Mouse (Mus musculus) layer of hippocampus, postnatal 14 days (tissue): ENCODE measurements around the gene E130218I03Rik. TPM values are rescaled to one million over a fixed set of nuclear protein-coding genes. Genes with fewer than 3 reads are reported as not detected.

ENCODE experiments used
- DNase-seq, 2 experiments: peaks; one replicate each; pipeline ENCODE4 v3.0.0; 2021 to 2022; ENCODE audit warnings: low spot score in 2 of 2, mixed read lengths in 1 of 2
- long read RNA-seq, 2 experiments: library from polyadenylated mRNA; stranded (forward); transcript quantifications; one replicate each; pipeline ENCODE4 v2.0.0; 2021
- total RNA-seq, 2 experiments: library from RNA; stranded (reverse); gene quantifications; 2 replicates each; pipeline ENCODE4 v1.2.3; 2021

The E130218I03Rik gene
- not detected for total RNA-seq
- long read RNA-seq, experiment 1, result 0 reads
- long read RNA-seq, experiment 2, result 0 reads

DNA sequence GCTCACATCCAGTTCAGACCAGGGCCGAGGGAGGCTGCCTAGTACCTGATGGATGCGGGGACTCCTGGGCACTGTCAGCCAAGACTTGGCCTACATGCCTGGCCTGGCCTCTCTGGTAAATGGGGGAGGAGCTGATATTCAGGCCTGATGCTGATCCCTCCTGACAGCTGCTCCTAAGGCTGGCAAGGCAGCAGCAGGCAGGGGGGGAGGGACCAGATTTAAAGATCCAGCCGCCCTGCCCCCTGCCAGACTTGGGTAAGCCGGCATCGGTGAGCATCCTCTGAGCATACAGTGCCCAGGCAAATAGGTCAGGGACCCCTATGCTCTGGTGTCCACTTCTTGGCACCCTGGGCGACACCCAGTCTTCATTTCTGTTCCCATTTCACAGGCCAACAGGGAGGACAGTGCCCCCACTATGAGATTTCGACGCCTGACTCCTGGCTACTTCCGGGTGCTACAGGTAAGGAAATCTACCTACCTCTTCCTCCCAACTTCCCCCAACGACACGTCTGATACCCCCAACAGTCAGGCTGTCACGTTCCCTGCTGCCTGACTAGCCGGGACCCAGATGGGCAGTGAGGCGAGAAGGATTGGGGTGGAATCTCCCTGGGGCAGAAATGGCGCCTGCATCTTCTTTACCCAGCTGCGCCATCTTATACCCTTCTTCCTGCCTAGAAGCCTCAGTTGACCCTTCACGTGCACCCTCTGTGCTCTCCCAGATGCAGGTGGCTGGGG lies at the start of gene E130218I03Rik:
Gene E130218I03Rik (plus strand): TSS at position 147 of the 735 bp plus-strand sequence.
- no peak for DNase-seq

DNA sequence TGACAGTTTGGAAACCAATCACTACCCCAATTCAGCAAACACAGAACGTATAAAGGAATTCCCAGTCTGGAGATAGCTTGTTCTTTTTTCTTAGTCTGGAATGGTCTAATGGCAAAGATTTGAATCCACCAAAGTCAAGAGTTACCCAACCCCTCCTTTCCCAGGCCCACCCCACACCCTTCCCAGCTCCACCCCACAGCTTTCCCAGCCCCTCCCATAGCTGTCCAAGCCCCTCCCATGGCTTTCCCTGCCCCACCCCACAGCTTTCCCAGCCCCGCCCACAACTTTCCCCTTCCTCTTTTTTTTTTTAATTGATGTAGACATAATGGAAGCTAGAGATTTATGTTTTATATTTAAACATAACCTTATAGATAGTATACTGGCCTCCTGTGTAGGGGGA lies 44.1 kb upstream of the E130218I03Rik start:
- no peak for DNase-seq

DNA sequence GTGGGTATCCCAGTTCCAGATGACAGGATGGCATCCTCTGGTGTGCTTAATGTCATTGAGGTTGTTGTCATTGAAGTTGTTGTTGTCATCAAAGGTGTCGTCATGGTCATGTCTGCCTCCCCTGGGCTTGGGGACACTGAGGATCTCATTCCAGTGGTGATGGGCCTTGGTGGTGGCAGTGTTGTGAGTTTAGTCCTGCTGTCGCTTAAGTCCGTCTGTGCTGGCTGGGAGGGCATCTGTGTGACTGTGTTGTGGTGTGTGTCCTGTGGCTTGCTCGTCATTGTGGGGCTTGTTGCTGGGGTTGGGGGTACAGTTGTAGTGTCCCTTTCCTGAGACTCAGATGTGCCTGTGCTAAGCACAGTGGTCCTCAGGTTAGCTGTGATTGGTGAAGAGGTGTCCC lies 40.6 kb upstream of the E130218I03Rik start, which contains the start of gene Gm7534:
Gene Gm7534 (minus strand): TSS at position 101 of the 400 bp plus-strand sequence.
- no peak for DNase-seq

DNA sequence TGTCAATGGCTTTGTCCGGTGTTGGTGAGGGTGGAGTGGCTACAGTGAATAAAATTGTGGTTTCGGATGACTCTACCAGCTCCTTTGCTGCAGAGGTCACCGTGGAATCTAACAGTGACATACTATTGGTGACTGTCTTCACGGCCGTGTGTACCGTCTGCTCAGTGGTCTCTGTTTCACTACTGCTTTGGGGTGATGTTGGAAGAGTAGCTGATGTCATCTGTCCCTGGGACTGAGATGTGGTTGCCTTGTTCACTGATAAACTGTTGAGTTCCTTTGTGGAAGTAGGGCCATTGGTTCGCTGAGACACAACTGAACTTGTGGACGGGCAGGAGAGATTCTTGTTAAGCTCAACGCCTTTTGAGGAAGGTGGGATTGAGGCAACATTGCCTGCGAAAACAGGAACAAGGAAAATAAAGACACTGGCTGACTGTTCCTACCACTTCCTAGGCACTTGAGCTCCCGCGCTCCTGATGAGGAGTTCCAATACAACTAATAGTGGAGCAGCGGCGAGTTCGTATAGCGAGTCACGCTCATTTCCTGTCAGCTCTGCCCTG lies 40.0 kb upstream of the E130218I03Rik start:
- no peak for DNase-seq

DNA sequence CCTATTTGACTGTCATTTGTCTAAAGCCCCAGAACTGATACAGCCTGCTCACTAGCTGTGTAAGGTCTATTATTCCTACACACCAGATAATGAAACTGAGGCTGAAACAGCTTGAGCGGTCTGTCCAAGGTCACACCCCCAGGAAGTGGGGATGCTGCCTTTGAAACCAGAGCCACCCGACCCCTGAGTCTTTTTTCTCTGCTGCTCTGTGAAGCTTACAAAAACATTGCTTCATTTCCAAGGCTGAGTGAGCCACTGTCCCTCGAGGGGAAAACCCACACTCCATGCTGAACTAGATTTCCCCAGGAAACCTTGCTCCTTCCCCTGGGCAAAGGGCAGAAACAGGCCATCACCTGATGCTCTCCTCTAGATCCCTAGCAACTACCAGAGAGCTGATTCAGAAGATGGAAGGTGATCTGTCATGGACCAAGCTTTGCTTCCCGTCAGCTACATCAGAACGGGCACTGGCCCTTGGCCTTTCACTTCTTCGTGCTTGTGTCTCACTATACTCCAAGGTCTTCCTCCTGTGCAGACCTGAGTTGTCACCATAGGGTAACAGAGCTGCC lies 36.9 kb upstream of the E130218I03Rik start:
- DNase-seq, result no peak

DNA sequence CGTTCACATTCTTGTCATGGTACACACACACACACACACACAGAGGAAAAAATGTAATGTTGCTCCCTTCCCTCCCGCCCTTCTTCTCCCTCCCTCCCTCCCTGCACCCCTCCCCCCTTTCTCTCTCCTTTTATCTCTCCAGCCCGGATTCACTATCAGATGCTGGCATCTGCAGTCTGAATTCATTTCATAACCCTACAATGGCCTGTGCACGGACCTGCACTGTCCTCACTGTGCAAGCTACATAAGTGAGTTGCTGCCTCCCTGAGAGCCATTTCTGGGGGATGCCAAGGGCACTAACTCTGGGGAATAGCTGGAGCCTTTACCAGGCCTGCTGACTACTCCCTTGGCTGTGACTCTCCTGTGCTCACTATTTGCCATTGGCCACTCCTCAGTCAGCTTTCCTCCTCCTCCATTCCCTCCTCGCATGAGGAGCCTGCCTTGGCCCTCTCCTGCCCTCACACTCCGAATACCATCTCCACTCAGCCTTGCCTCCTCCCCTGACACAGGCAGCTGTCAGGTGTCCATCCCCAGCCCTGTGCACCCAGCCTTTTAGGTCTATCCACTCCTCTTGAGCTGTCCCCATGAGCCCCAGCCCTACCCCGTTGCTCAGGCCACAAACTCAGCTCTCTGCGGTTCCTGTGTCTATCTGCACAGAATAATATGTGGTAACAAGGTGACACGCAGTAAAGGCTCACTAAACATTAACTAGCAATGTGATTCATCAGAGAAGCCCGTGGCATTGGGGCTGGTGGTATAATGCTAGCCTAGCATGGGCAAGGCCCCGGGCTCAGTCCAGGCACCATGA lies 20.5 kb upstream of the E130218I03Rik start:
- no peak for DNase-seq

DNA sequence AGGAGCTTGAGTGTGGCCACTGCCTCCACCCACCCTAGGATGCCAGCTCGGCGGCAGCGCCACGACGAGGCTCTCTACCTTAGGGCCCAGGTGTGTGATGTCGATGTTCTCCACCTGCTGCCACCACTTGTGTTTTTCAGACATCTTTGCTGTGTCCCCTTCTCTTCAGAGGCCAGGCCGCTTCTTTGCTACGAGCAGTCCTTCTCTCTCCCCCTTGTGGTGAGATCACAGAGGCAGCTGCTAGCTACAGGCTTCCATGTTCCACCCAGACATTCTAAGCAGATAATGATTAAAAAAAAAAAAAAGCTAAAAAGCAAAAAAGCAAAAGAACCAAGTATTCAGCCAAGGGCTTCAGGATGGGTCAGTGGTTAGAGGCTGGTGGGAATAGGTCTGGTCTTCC lies 16.3 kb upstream of the E130218I03Rik start, which contains the start of gene Catsper4:
Gene Catsper4 (minus strand): TSS at position 190 of the 400 bp plus-strand sequence.
- peak in 1 of 2 experiments; percentile 16 for DNase-seq

DNA sequence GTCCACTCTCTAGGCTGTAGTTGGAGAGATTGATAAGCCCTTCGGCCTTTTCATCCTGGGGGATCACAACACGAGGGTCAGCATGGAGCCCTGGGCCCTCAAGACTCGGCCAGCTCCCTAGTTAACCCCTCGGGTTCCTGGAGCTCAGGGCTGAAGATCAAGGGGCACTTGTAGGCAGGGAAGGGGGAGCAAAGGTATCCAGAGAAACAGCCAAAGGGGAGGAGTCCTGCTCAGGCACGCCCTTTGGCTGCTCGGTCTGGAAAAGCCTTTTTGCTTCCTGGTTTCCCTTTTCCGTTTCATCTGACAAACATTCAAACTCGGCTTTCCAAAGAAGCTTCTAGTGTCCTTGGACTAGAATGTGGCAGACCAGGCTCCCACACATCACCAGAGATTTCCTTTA lies 13.0 kb upstream of the E130218I03Rik start:
- no peak for DNase-seq

DNA sequence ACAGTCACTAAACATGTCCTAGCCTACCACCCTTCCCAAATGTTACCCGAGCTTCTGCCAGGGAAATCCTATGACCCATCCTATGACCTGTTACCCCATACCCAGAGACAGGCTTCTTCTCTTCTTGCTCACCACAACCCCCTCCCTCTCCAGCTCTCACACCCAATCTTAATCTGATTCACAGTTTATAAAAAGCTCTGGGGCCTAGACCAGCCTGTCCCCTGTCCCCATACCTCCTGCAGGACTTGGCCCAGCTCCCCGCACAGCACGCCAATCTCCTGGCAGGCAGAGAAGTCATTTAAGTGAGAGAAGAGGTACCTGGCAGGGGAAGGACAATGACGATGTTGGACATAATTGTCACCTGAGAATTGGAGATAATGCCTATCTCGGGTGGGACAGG lies 8.6 kb upstream of the E130218I03Rik start:
- DNase-seq, result no peak

DNA sequence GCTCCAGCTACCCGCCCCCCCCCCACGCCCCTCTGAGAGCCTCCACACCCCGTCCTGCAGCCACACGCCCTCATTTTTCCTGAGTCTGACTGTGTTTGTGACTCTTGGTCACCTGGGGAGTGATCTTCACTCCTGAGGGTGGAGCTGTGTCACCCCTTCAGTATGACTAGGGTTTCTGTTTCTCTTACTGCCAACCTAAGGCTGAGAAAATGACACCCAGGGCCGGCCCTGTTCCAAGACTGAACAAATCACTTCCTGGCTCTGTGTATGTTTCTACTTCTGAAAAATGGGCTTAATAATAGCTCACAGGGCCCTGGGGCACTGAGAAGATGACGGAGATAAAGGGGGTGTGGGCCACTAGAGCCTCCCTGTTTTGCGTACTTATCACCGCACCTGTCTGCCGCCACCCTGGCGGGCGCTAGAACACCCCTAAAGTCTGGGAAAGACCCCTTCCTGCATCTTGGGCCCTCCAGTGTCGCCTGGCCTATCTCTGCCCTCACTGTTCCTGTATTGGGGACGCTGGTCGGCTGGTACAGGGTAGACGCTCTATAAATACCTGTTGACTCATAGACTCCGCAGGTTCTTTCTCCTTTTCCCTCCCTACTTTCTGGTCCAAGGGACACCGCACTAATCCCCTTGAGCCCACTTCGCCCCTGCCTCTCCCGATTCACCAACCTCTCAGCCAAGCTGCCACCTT lies 5.7 kb upstream of the E130218I03Rik start:
- DNase-seq, result no peak

DNA sequence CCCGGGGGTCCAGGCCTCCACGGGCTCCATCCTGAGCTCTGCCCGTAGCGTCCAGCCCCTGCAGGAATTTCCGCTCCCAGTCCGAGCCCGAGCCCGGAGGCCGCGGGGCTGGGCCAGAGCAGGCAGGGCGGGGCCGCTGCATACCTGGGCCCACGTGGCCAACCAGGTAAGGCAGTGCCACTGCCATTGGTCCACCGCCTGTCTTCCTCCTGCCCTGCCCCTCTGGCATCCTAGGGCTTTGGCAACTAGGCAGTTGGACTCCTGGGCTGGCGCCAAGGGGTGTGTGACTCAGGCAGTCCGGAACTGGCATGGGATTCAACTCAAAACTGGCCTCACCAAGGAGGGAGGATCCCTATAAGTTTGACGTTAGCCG lies 5.2 kb upstream of the E130218I03Rik start, which contains the start of gene Cnksr1:
Gene Cnksr1 (minus strand): TSS at position 121 of the 373 bp plus-strand sequence.
- peak in 1 of 2 experiments; percentile 44 for DNase-seq

DNA sequence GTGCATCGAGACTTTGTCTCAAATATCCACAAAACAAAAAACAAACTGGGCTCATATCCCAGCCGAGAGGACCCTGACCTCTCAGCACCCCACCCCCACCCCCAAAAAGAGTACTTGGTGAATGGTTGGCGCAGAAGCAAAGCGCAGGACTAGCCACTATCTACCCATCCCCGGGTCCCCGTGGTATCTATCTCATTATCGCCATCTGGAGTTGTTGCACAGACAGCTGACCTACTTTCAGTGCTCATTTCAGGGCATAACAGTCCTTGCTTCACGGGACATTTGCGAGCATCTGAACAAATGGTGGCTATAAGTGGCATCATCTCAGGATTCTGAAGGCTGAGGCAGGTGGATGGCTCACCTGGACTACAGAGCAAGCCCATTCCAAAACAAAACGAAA lies 4.8 kb upstream of the E130218I03Rik start:
- no peak for DNase-seq

DNA sequence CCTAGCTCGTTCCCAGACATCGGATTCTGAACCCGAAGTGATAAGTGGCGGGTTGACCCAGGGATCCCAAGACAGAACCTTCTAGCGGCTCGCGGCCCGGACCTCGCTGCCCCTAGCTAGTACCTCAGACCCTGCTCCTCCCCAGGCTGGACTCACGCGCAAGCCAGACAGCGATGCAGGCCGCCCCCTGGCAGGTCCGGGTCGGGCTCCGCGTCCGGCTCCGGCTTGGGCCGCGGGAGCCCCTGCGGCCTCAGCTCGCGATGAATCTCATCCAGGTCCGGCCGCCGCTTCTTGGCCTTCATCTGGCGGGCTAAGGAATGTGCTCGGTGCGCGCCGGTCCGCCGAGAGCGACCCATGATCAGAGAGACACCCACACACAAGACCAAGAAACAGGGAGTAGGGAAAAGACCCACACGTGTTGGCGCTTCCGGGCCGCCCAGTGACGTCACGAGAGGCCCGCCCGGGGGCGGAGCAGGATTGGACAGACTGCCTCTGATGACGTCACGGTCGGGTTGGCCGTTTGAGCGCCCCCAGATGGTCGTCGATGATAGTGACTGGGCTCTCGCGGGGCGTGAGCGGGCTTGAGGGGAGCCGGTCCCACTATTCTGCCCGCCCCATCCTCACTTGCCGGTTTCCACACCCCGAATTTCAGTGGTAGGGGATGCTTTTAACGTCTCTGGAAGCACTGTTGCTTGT lies 1.8 kb downstream of the E130218I03Rik start, which contains the start of gene Zfp593:
Gene Zfp593 (minus strand): TSS at position 445 of the 696 bp plus-strand sequence.
- DNase-seq, result peak; percentile 95 to 96

DNA sequence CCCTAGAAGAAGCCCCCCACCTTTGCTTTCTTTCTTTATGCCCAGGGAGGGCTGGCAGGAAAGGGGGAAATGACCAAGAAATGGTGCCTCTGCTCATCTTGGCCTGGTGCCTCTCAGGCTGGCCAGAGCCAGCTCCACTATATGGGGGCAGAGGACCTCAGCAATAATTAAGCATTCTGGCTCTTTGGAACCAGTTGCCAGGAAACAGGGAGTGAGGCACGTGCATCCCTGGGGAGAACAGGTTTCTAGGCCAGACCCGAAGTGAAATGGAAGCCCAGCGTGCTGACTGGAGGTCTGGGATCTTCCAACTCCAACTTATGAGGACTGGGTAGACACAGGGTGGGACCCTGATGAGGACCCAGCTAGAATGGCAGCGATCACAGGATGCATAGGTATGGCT lies 2.8 kb downstream of the E130218I03Rik start:
- DNase-seq, result no peak

DNA sequence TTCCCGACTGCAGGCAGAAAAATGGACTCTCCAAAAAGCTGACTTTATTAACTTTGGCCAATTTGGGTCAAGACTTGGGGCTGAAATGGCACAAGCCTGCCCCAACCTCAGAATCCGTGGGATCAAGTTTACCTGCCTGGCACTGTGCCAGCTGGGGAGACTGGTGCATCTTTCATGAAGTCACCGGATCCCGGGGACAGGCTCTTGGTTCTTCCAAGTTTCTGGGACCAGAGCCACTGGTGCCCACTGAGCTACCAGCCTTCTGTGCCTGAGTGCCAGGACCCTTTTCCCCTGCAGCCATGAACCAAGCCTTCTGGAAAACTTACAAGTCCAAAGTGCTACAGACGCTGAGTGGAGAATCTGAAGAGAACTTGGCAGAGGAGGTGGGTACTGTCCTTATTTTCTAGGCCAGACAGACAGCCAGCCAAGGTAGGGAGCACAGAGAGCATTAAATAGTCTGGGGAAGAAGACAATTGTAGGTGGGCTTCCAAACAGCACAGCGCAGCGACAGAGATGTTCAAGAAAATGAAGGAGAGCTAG lies 3.3 kb downstream of the E130218I03Rik start, which contains the start of gene Gm30191:
Gene Gm30191 (plus strand): TSS at position 217 of the 540 bp plus-strand sequence.
- no peak for DNase-seq

DNA sequence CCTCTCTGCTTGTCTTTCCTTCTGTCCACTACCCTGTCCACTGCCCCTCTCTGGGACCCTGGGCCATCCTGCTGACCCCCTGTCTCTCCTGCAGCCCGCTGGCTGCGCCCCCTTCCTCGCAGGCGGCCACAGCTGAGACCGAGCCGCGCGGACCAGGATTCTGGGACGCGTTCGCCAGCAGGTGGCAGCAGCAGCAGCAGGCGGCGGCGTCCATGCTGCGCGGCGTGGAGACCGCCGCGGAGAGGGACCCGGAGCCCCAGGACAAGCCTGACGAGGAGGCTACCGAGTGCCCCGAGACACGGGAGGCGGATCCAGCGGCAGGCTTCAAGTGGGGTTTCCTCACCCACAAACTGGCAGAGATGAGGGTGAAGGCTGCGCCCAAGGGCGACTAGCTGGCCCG lies 6.2 kb downstream of the E130218I03Rik start:
- DNase-seq, result peak; percentile 61 to 72

DNA sequence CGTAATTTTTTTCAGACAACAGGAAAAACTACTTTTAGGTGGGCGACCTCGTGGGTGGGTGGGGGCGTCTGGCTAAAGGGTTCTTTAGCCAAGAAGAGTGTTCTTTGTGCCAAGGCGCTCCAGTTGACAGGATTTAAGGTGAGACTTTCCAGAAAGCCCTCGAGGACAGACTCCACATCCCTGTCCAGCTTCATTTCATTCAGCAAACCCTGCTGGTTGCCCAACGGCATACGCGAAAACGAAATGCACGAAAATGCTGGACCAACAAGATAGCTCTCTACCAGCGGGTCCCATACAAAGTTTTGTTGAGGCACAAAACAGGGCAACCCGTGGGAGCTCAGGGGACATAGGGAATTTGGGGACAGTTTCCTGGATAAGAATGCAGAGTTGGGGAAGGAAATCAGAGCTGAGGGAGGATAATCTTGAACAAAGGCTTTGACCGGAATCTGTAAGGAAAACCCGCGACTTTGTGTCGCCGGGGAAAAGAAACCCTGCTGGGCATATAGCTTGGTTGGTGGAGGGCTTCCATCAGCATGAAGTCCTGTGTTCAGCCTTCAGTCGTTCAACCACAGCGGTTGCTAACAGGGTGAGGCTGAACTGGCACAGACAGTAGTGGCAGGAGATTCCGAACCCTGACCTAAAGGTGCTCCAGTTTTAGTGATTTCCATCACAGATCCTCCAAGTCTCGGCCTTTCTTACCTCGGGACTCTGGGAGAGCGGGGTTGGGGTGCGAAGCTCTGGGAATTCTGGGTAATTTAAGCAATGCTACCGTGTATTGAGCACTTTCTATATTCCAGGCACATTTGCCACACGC lies 6.9 kb downstream of the E130218I03Rik start:
- DNase-seq, result no peak

DNA sequence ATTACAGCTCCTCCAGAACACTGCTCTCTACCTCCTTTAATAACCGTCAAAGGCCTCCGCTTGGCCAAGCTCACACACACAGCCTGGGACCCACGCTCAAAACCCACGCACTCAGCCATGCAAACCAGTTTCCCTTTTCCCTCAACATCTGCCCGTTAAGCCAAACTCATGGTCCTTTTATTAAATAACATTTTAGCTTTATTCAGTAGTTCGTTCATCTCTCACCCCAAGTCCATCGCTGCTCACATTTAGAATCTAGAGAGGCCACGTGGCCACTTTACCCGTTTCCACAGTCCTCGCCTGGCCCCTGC lies 7.4 kb downstream of the E130218I03Rik start:
- DNase-seq, result no peak
